Mouse (Mus musculus): Measurements from ENCODE around the gene Nrap. TPM values are rescaled to one million over a fixed set of nuclear protein-coding genes. Genes with fewer than 3 reads are reported as not detected.
A peak's percentile ranks its signal among the peaks of the same experiment; 100 is the strongest.

The Nrap gene
- total and polyA plus RNA-seq, 2 experiments from 2014 or later: 60.1 to 163 TPM

DNA sequence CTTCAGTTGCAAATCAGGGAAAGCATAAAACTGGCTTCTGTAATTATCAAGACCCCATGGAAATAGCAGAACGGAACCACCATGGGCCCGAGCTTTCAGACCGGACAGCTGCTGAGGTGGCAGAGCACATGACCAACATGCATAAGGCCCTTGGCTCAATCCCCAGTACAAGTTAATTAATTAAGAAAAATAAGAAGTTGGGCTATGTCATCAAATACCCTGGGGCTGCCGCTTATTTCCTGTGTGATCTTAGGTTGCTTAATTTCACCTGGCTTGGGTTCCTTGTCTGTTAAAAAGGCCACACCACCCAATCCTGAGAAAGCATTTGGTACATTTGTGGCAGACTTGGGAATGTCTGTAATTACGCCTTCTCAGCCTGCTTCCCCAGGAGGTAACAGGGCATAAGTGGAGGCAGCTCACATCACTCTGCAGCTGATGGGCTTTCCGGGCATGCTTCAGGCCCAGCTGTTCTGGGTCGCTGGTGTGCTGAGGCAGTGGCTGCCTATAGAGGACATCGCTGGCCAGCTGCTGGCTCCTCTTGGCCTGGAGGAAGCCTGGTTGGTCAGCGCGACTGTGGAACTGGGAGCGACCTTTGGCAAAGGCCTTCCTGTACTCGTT is 68.4 kb downstream of the Nrap start:
- Histone ChIP-seq H3K27me3 (ENCODE audit: control insufficient read depth, insufficient read depth, low read length) (no peaks in the 10 kb centered on the region), H3K9ac (replicated peaks; ENCODE audit: low read depth, low read length) (no peak overlapping the region), H3K4me1 (ENCODE audit: control insufficient read depth, insufficient read depth) (peaks cover 8% of the 10 kb centered on the region; the same call in 1 of the 2 replicates), H3K4me2 (ENCODE audit: low read depth, low read length) (no peak overlapping the region), H3K36me3 (replicated peaks; ENCODE audit: control insufficient read depth, insufficient read depth, low read length) (peaks cover 56% of the 10 kb centered on the region), H3K4me3 (ENCODE audit: low read depth, low read length) (no peak overlapping the region), H3K9me3 (replicated peaks; ENCODE audit: control insufficient read depth, low read length) (no peaks in the 10 kb centered on the region), H3K27ac (ENCODE audit: low read depth) (no peak overlapping the region)
- TF ChIP-seq CTCF (IDR thresholded peaks at IDR 0.05; ENCODE audit: low read depth) (no peak), EP300 (IDR thresholded peaks at IDR 0.05; ENCODE audit: low read depth) (no peak)
- no peak for DNase-seq (ENCODE audit: low spot score)
- WGBS: 74% methylated on average over 12 of the region's 12 CpGs
- ATAC-seq (ENCODE audit: insufficient read depth, low read depth): no peak

GRCm38 (mm10) chr19:56320186-56320860 is 69.5 kb downstream of the Nrap start:
- Histone ChIP-seq H3K4me3 (ENCODE audit: low read depth, low read length) (peak overlapping the region; percentile 16; the same call in 1 of the 2 replicates), H3K9me3 (replicated peaks; ENCODE audit: control insufficient read depth, low read length) (no peaks in the 10 kb centered on the region), H3K4me2 (ENCODE audit: low read depth, low read length) (peak overlapping the region; percentile 17; the same call in 1 of the 2 replicates), H3K4me1 (ENCODE audit: control insufficient read depth, insufficient read depth) (no peaks in the 10 kb centered on the region), H3K27me3 (ENCODE audit: control insufficient read depth, insufficient read depth, low read length) (no peaks in the 10 kb centered on the region), H3K36me3 (replicated peaks; ENCODE audit: control insufficient read depth, insufficient read depth, low read length) (peaks cover 49% of the 10 kb centered on the region), H3K9ac (replicated peaks; ENCODE audit: low read depth, low read length) (no peak overlapping the region), H3K27ac (ENCODE audit: low read depth) (no peak overlapping the region)
- TF ChIP-seq CTCF (IDR thresholded peaks at IDR 0.05; ENCODE audit: low read depth) (no peak), EP300 (IDR thresholded peaks at IDR 0.05; ENCODE audit: low read depth) (no peak)
- DNase-seq (ENCODE audit: low spot score) (no peak), ATAC-seq (ENCODE audit: insufficient read depth, low read depth) (no peak)
- WGBS: 53% methylated on average over 26 of the region's 26 CpGs

- Histone ChIP-seq H3K4me3 (ENCODE audit: low read depth, low read length) (no peak overlapping the region), H3K4me2 (ENCODE audit: low read depth, low read length) (no peak overlapping the region), H3K36me3 (replicated peaks; ENCODE audit: control insufficient read depth, insufficient read depth, low read length) (peaks cover 48% of the 10 kb centered on the region), H3K9ac (replicated peaks; ENCODE audit: low read depth, low read length) (no peak overlapping the region), H3K9me3 (replicated peaks; ENCODE audit: control insufficient read depth, low read length) (no peaks in the 10 kb centered on the region), H3K4me1 (ENCODE audit: control insufficient read depth, insufficient read depth) (no peaks in the 10 kb centered on the region), H3K27ac (ENCODE audit: low read depth) (no peak overlapping the region), H3K27me3 (ENCODE audit: control insufficient read depth, insufficient read depth, low read length) (no peaks in the 10 kb centered on the region)
- DNase-seq (ENCODE audit: low spot score): no peak
- WGBS: 79% methylated on average over 6 of the region's 6 CpGs
- no peak for ATAC-seq (ENCODE audit: insufficient read depth, low read depth)
- TF ChIP-seq CTCF (IDR thresholded peaks at IDR 0.05; ENCODE audit: low read depth) (no peak), EP300 (IDR thresholded peaks at IDR 0.05; ENCODE audit: low read depth) (no peak)
These were observed 70.2 kb downstream of the Nrap start for GRCm38 (mm10) chr19:56319629-56320028.

- ATAC-seq (ENCODE audit: insufficient read depth, low read depth) (no peak), DNase-seq (ENCODE audit: low spot score) (no peak)
- WGBS: 87% methylated on average over 7 of the region's 7 CpGs
- H3K4me1 ChIP-seq (ENCODE audit: control insufficient read depth, insufficient read depth): no peaks in the 10 kb centered on the region
- H3K9me3 ChIP-seq (replicated peaks; ENCODE audit: control insufficient read depth, low read length): no peaks in the 10 kb centered on the region
- no peak overlapping the region for H3K4me3 ChIP-seq (ENCODE audit: low read depth, low read length)
- no peak overlapping the region for H3K9ac ChIP-seq (replicated peaks; ENCODE audit: low read depth, low read length)
- H3K27ac ChIP-seq (ENCODE audit: low read depth): no peak overlapping the region
- H3K4me2 ChIP-seq (ENCODE audit: low read depth, low read length): no peak overlapping the region
- TF ChIP-seq EP300 (IDR thresholded peaks at IDR 0.05; ENCODE audit: low read depth) (no peak), CTCF (IDR thresholded peaks at IDR 0.05; ENCODE audit: low read depth) (no peak)
- no peaks in the 10 kb centered on the region for H3K27me3 ChIP-seq (ENCODE audit: control insufficient read depth, insufficient read depth, low read length)
- peaks cover 46% of the 10 kb centered on the region for H3K36me3 ChIP-seq (replicated peaks; ENCODE audit: control insufficient read depth, insufficient read depth, low read length)
These were observed 70.6 kb downstream of the Nrap start for GRCm38 (mm10) chr19:56319219-56319618.

- no peak for DNase-seq (ENCODE audit: low spot score)
- no peaks in the 10 kb centered on the region for H3K9me3 ChIP-seq (replicated peaks; ENCODE audit: control insufficient read depth, low read length)
- H3K27me3 ChIP-seq (ENCODE audit: control insufficient read depth, insufficient read depth, low read length): no peaks in the 10 kb centered on the region
- H3K27ac ChIP-seq (ENCODE audit: low read depth): no peak overlapping the region
- H3K4me3 ChIP-seq (ENCODE audit: low read depth, low read length): no peak overlapping the region
- H3K4me1 ChIP-seq (ENCODE audit: control insufficient read depth, insufficient read depth): no peaks in the 10 kb centered on the region
- H3K9ac ChIP-seq (replicated peaks; ENCODE audit: low read depth, low read length): no peak overlapping the region
- H3K36me3 ChIP-seq (replicated peaks; ENCODE audit: control insufficient read depth, insufficient read depth, low read length): peaks cover 27% of the 10 kb centered on the region
- H3K4me2 ChIP-seq (ENCODE audit: low read depth, low read length): no peak overlapping the region
- ATAC-seq (ENCODE audit: insufficient read depth, low read depth): no peak
- WGBS: 54% methylated on average over 3 of the region's 3 CpGs
- TF ChIP-seq CTCF (IDR thresholded peaks at IDR 0.05; ENCODE audit: low read depth): no peak
- TF ChIP-seq EP300 (IDR thresholded peaks at IDR 0.05; ENCODE audit: low read depth): no peak
These were observed 73.3 kb downstream of the Nrap start for GRCm38 (mm10) chr19:56316531-56316930.
